Mouse (Mus musculus) liver, embryonic 11.5 days (tissue): ENCODE data around the gene 4933402D24Rik. TPM values are rescaled to one million over a fixed set of nuclear protein-coding genes. Genes with fewer than 3 reads are reported as not detected.

Experiments
- polyA plus RNA-seq: library from polyadenylated mRNA; unstranded; fragments of >200 nt; fragmentation: Nextera tagmentation; extraction: Ambion mirVana; gene quantifications from 2 replicates; pipeline ENCODE4 v1.2.1, GENCODE M21; 2014

Gene 4933402D24Rik
- polyA plus RNA-seq, 1 experiment from 2014 or later = not detected

Other genes with a start within 250 kb of the 4933402D24Rik start
- not detected in 2 replicates for gene Gm39653, start 153.3 kb downstream of the 4933402D24Rik start, polyA plus RNA-seq
- gene Dytn, start 82.3 kb downstream of the 4933402D24Rik start, polyA plus RNA-seq = not detected in 2 replicates
- not detected in 2 replicates for gene Mdh1b, start 38.9 kb downstream of the 4933402D24Rik start, polyA plus RNA-seq
- 89.3 and 99.7 TPM in 2 replicates for gene Fastkd2, start 38.7 kb downstream of the 4933402D24Rik start, polyA plus RNA-seq